ENCODE assay signal across 18 mouse cellular contexts in the genomic region with DNA sequence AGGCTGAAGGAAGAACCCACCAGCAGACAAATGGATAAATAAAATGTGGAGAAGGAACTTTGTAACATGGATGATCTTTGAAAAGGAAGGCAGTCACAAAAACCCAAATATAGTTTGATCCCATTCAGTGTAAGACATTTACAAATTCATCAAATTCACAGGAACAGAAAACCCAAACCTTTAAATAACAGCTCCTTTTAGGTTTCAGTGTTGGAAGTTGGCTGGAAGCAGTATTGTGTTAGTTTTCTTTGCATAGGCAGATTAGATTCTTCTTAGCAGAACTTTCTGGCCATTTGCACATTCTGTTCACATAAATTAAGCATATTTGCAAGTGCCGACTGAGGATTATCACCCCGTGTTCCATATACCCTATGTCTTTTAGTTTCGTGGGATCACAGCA.
DNase-seq lines count a peak whose midpoint lies in the region; ATAC-seq lines count a peak whose summit lies in the region.
"Had no signal": no experiment of that assay in that cellular context is flagged by ENCODE, and none has a peak within 500 bp of the region (broad histone marks: within the 10 kb centered on the region; RNA-seq: fewer than 3 reads in every experiment).

No protein-coding gene starts in this region.

- DNase-seq in frontal cortex, adult 2 months (ENCODE audit: extremely low spot score in 1 of 2, low spot score in 1 of 2), result no peak
- peak; percentile 43 for DNase-seq in brain, adult 2 months (ENCODE audit: low read depth, low spot score)
- DNase-seq in telencephalon, adult 2 months (ENCODE audit: low read depth, low spot score), result peak; percentile 55
- no peak for DNase-seq in cerebellum, postnatal 10 days
- DNase-seq: adrenal gland, adult 8-10 months; adrenal gland, postnatal 25 days; B cell, adult 2 months; cerebellum, adult 11-12 months; cerebellum, adult 2 months; cerebellum, adult 9-10 months; cerebellum, postnatal 14 days; cerebellum, postnatal 36 days had no signal

- ATAC-seq in frontal cortex, adult (ENCODE audit: low TSS enrichment), result peak; percentile 80
- ATAC-seq: activated CD4-positive, CD25-positive, alpha-beta regulatory T cell, adult 4 months; CD4-positive, CD25-positive, alpha-beta regulatory T cell, adult 4 months; forebrain, embryonic 13.5 days; forebrain, embryonic 16.5 days; Patski had no signal

Comparison
In these comparisons a context has a peak if more than half of its experiments do, and no peak if none do; other contexts are left out.
1. DNase-seq: peak in brain, adult 2 months (single experiment) and telencephalon, adult 2 months (single experiment); none in frontal cortex, adult 2 months (0 of 2) and cerebellum, postnatal 10 days (0 of 2).